14 mouse cellular contexts compared by ENCODE assay signal in genomic region chr19:43666661-43667429, GRCm38 (mm10). TPM values are rescaled to one million over a fixed set of nuclear protein-coding genes. Genes with fewer than 3 reads are reported as not detected.
DNase-seq lines count a peak whose midpoint lies in the region; ATAC-seq and TF ChIP-seq lines count a peak whose summit lies in the region.
"Had no signal": no experiment of that assay in that cellular context is flagged by ENCODE, and none has a peak within 500 bp of the region (broad histone marks: within the 10 kb centered on the region; RNA-seq: fewer than 3 reads in every experiment).

No protein-coding gene starts in this region.

- peak; percentile 47 to 67 for DNase-seq in heart, adult 2 months
- DNase-seq in adrenal gland, postnatal 36 days, result peak; percentile 68
- DNase-seq in heart, postnatal 25 days (ENCODE audit: low spot score), result peak; percentile 42
- no peak for DNase-seq in thymus, postnatal 10 days (ENCODE audit: low spot score in 2 of 2)
- no peak for DNase-seq in kidney, adult 2 months

- no peak overlapping the region for H3K4me3 ChIP-seq in heart, adult 2 months
- no peak overlapping the region for H3K4me3 ChIP-seq in heart, embryonic 11.5 days (ENCODE audit: low read depth, low read length)
- H3K4me3 ChIP-seq in E14TG2a.4 (replicated peaks; ENCODE audit: low read length), result peak overlapping the region; percentile 50
- no peak overlapping the region for H3K4me3 ChIP-seq in kidney, adult 2 months (ENCODE audit: insufficient read depth, low read depth, low read length)
- H3K4me3 ChIP-seq: megakaryocyte, embryonic 14.5 days had no signal

- intact Hi-C loops in heart, adult 2 months (cut with DNase I), result no loop called here
- intact Hi-C loops in heart, postnatal 25 days (cut with DNase I), result loop anchor here (5.0 kb wide), 1 partner anchor 40 kb away; no protein-coding TSS in a partner anchor

- TF ChIP-seq EP300 in heart, adult 2 months (IDR thresholded peaks at IDR 0.05; ENCODE audit: insufficient read depth, low read depth, low read length), result no peak

- H3K4me1 ChIP-seq in heart, adult 2 months (ENCODE audit: control insufficient read depth, insufficient read depth, low read length), result peaks cover 2% of the 10 kb centered on the region
- peaks cover 5% of the 10 kb centered on the region for H3K4me1 ChIP-seq in heart, embryonic 11.5 days (ENCODE audit: control insufficient read depth, insufficient read depth, low read length)
- peaks cover 82% of the 10 kb centered on the region for H3K4me1 ChIP-seq in E14TG2a.4 (replicated peaks; ENCODE audit: low read depth, low read length)
- H3K4me1 ChIP-seq in kidney, adult 2 months (ENCODE audit: control insufficient read depth, insufficient read depth, low read length), result peaks cover 7% of the 10 kb centered on the region; the same call in 1 of the 2 replicates

- H3K27ac ChIP-seq in heart, adult 2 months, result no peak overlapping the region; the same call in 1 of the 2 replicates
- H3K27ac ChIP-seq in heart, embryonic 11.5 days (ENCODE audit: low read depth, low read length), result no peak overlapping the region
- H3K27ac ChIP-seq in kidney, adult 2 months (ENCODE audit: insufficient read depth, low read depth, low read length), result no peak overlapping the region

- no peak for TF ChIP-seq CTCF in heart, adult 2 months (IDR thresholded peaks at IDR 0.05)
- no peak for TF ChIP-seq CTCF in E14TG2a.4 (conservative IDR thresholded peaks at IDR 0.05; ENCODE audit: low read length)
- TF ChIP-seq CTCF in kidney, adult 2 months (conservative IDR thresholded peaks at IDR 0.05; ENCODE audit: insufficient read depth, insufficient read length, low read depth, low read length), result no peak

- no peaks in the 10 kb centered on the region for H3K27me3 ChIP-seq in heart, adult 2 months (ENCODE audit: control insufficient read depth, insufficient read depth, low read length)
- H3K27me3 ChIP-seq in heart, embryonic 11.5 days (ENCODE audit: control insufficient read depth, insufficient read depth, low read length), result no peaks in the 10 kb centered on the region
- no peaks in the 10 kb centered on the region for H3K27me3 ChIP-seq in E14TG2a.4 (ENCODE audit: insufficient read depth, low read length)
- H3K27me3 ChIP-seq in kidney, adult 2 months (replicated peaks; ENCODE audit: control insufficient read depth, insufficient read depth, low read length), result no peaks in the 10 kb centered on the region
- H3K27me3 ChIP-seq: CH12.LX; megakaryocyte, embryonic 14.5 days had no signal

- no peak overlapping the region for H3K9ac ChIP-seq in heart, adult 2 months (ENCODE audit: low read depth, low read length)
- no peak overlapping the region for H3K9ac ChIP-seq in heart, embryonic 11.5 days (ENCODE audit: low read depth, low read length)

- no peak overlapping the region for H3K4me2 ChIP-seq in heart, embryonic 11.5 days

- H3K36me3 ChIP-seq in heart, adult 2 months (ENCODE audit: control insufficient read depth, insufficient read depth, low read length), result no peaks in the 10 kb centered on the region; the same call in 1 of the 2 replicates
- H3K36me3 ChIP-seq in heart, embryonic 11.5 days (ENCODE audit: control insufficient read depth, insufficient read depth, low read length), result peaks cover 4% of the 10 kb centered on the region; the same call in 1 of the 2 replicates
- peaks cover 76% of the 10 kb centered on the region for H3K36me3 ChIP-seq in E14TG2a.4 (ENCODE audit: insufficient read depth, low read length)
- no peaks in the 10 kb centered on the region; the same call in 1 of the 2 replicates for H3K36me3 ChIP-seq in kidney, adult 2 months (ENCODE audit: control insufficient read depth, insufficient read depth, low read length)

- no peak for ATAC-seq in heart, embryonic 11.5 days (replicated peaks; ENCODE audit: insufficient number of reproducible peaks, low FRiP score, low TSS enrichment)
- no peak for ATAC-seq in erythroid progenitor cell, adult 5-6 weeks (replicated peaks; ENCODE audit: low FRiP score, poor library complexity, severe bottlenecking)
- ATAC-seq: hindbrain, embryonic 16.5 days had no signal

- no peak for TF ChIP-seq POLR2A in heart, adult 2 months (IDR thresholded peaks at IDR 0.05; ENCODE audit: insufficient read depth, low read depth, low read length)
- no peak for TF ChIP-seq POLR2A in kidney, adult 2 months (IDR thresholded peaks at IDR 0.05; ENCODE audit: low read depth, low read length)

- H3K79me2 ChIP-seq in heart, adult 2 months (replicated peaks; ENCODE audit: control insufficient read depth, insufficient read depth, low read length), result peaks cover 2% of the 10 kb centered on the region

- no peaks in the 10 kb centered on the region for H3K9me3 ChIP-seq in heart, embryonic 11.5 days (replicated peaks; ENCODE audit: control insufficient read depth, low read length)
- no peaks in the 10 kb centered on the region for H3K9me3 ChIP-seq in E14TG2a.4 (ENCODE audit: low read length)
- H3K9me3 ChIP-seq: megakaryocyte, embryonic 14.5 days had no signal

- WGBS in heart, adult 2 months, result 63% methylated on average over 22 of the region's 22 CpGs
- WGBS in heart, embryonic 11.5 days (ENCODE audit: insufficient replicate concordance), result 87% methylated on average over 22 of the region's 22 CpGs
- 82% methylated on average over 22 of the region's 22 CpGs for WGBS in kidney, adult 2 months

RNA-seq across cellular contexts. Expression of gene Slc25a28, which starts 7.8 kb away (rescaled TPM):
- total RNA-seq in heart, adult 2 months (2021), result 10 to 100 TPM; 23.3 to 31.7 TPM
- polyA plus RNA-seq in heart, adult 2 months (2012; rRNA removed), result 48.3 and 50.0 TPM in 2 replicates
- polyA plus RNA-seq in heart, embryonic 11.5 days (2014; fragmentation: Nextera tagmentation; extraction: Ambion mirVana), result 5.7 and 9.5 TPM in 2 replicates
- total RNA-seq in adrenal gland, postnatal 36 days (2021), result 10 to 100 TPM; 54.2 to 91.4 TPM
- total RNA-seq in heart, postnatal 25 days (2021), result 10 to 100 TPM; 19.3 to 21.6 TPM
- polyA plus RNA-seq in kidney, adult 2 months (2012; rRNA removed), result 83.2 and 93.1 TPM in 2 replicates
- 16.3 and 25.9 TPM in 2 replicates for total RNA-seq in erythroid progenitor cell, adult 5-6 weeks (2015; ENCODE audit: low replicate concordance)
- total RNA-seq in erythroid progenitor cell, adult 5-6 weeks (2017; ENCODE audit: low replicate concordance), result 8.5 and 17.5 TPM in 2 replicates

RNA-seq across cellular contexts. Expression of gene Entpd7, which starts 22.6 kb away (rescaled TPM):
- total RNA-seq in heart, adult 2 months (2021), result 1 to 10 TPM; 2.6 to 2.9 TPM
- polyA plus RNA-seq in heart, adult 2 months (2012; rRNA removed), result 1.8 and 2.0 TPM in 2 replicates
- 9.1 and 10.6 TPM in 2 replicates for polyA plus RNA-seq in heart, embryonic 11.5 days (2014; fragmentation: Nextera tagmentation; extraction: Ambion mirVana)
- 10 to 100 TPM; 21.2 to 27.1 TPM for total RNA-seq in adrenal gland, postnatal 36 days (2021)
- 1 to 10 TPM; 2.7 to 3.1 TPM for total RNA-seq in heart, postnatal 25 days (2021)
- polyA plus RNA-seq in kidney, adult 2 months (2012; rRNA removed), result 6.1 and 6.5 TPM in 2 replicates
- 3.8 and 5.4 TPM in 2 replicates for total RNA-seq in erythroid progenitor cell, adult 5-6 weeks (2015; ENCODE audit: low replicate concordance)
- total RNA-seq in erythroid progenitor cell, adult 5-6 weeks (2017; ENCODE audit: low replicate concordance), result 0.38 and 1.5 TPM in 2 replicates

RNA-seq across cellular contexts. Expression of gene Nkx2-3, which starts 54.7 kb away (rescaled TPM):
- not detected for total RNA-seq in heart, adult 2 months (2021)
- polyA plus RNA-seq in heart, adult 2 months (2012; rRNA removed), result not detected in 2 replicates
- polyA plus RNA-seq in heart, embryonic 11.5 days (2014; fragmentation: Nextera tagmentation; extraction: Ambion mirVana), result not detected in 2 replicates
- total RNA-seq in adrenal gland, postnatal 36 days (2021), result not detected
- total RNA-seq in heart, postnatal 25 days (2021), result not detected
- polyA plus RNA-seq in kidney, adult 2 months (2012; rRNA removed), result not detected in 2 replicates
- total RNA-seq in erythroid progenitor cell, adult 5-6 weeks (2015; ENCODE audit: low replicate concordance), result 1.3 TPM in 1 of 2 replicates, not detected in the other
- total RNA-seq in erythroid progenitor cell, adult 5-6 weeks (2017; ENCODE audit: low replicate concordance), result not detected in 2 replicates
- total RNA-seq: CH12.LX; left cerebral cortex, postnatal 36 days had no signal
- polyA plus RNA-seq: cortical plate, adult 2 months; hindbrain, embryonic 16.5 days; neural tube, embryonic 14.5 days had no signal

Comparison
In these comparisons a context has a peak if more than half of its experiments do, and no peak if none do; other contexts are left out.
1. DNase-seq: peak in heart, adult 2 months (2 of 2), adrenal gland, postnatal 36 days (2 of 2) and heart, postnatal 25 days (single experiment); none in thymus, postnatal 10 days (0 of 2) and kidney, adult 2 months (single experiment).